In genomic region chr10:12558810-12559209, GRCm38 (mm10) we compare ENCODE assay signal across 28 mouse cellular contexts.
DNase-seq lines count a peak whose midpoint lies in the region; ATAC-seq lines count a peak whose summit lies in the region.
"Had no signal": no experiment of that assay in that cellular context is flagged by ENCODE, and none has a peak within 500 bp of the region (broad histone marks: within the 10 kb centered on the region; RNA-seq: fewer than 3 reads in every experiment).

No protein-coding gene starts in this region.

- H3K36me3 ChIP-seq in megakaryocyte, embryonic 14.5 days (replicated peaks; ENCODE audit: low read length), result peaks cover 7% of the 10 kb centered on the region
- H3K36me3 ChIP-seq: embryonic facial prominence, embryonic 13.5 days; embryonic facial prominence, embryonic 15.5 days; forebrain, embryonic 10.5 days; forebrain, embryonic 12.5 days had no signal

- H3K4me3 ChIP-seq in megakaryocyte, embryonic 14.5 days (replicated peaks), result peak overlapping the region; percentile 50
- H3K4me3 ChIP-seq: embryonic facial prominence, embryonic 13.5 days; embryonic facial prominence, embryonic 15.5 days; erythroblast, embryonic 14.5 days; forebrain, embryonic 10.5 days; forebrain, embryonic 12.5 days had no signal

- no peak for DNase-seq in left cerebral cortex, postnatal 36 days (ENCODE audit: low spot score in 2 of 2)
- no peak for DNase-seq in embryo, embryonic 10.5 days (ENCODE audit: low spot score)
- DNase-seq: adrenal gland, adult 8-10 months; adrenal gland, postnatal 14 days; adrenal gland, postnatal 36 days; B cell, adult 2 months; cerebellum, adult 11-12 months; cerebellum, adult 2 months; cerebellum, adult 9-11 months; cerebellum, postnatal 14 days; cerebellum, postnatal 36 days; embryo, embryonic 11 days had no signal

- H3K4me1 ChIP-seq in megakaryocyte, embryonic 14.5 days, result peaks cover 81% of the 10 kb centered on the region
- H3K4me1 ChIP-seq: embryonic facial prominence, embryonic 13.5 days; embryonic facial prominence, embryonic 15.5 days had no signal

- no peak for ATAC-seq in megakaryocyte, adult 5-6 weeks (ENCODE audit: poor library complexity, severe bottlenecking)
- peak; percentile 66 for ATAC-seq in common myeloid progenitor, adult 5-6 weeks (replicated peaks; ENCODE audit: low read depth, poor library complexity, severe bottlenecking)
- peak; percentile 11; the same call in 1 of the 2 replicates for ATAC-seq in megakaryocyte progenitor cell, adult 5-6 weeks (replicated peaks; ENCODE audit: poor library complexity)
- ATAC-seq: activated CD4-positive, CD25-positive, alpha-beta regulatory T cell, adult 4 months; CD4-positive, CD25-positive, alpha-beta regulatory T cell, adult 4 months; forebrain, embryonic 14.5 days; forebrain, embryonic 16.5 days; Patski had no signal

- no peaks in the 10 kb centered on the region for H3K27me3 ChIP-seq in megakaryocyte, embryonic 14.5 days (replicated peaks)
- H3K27me3 ChIP-seq: CH12.LX; embryonic facial prominence, embryonic 13.5 days; embryonic facial prominence, embryonic 15.5 days; forebrain, embryonic 12.5 days; Patski had no signal

- H3K9me3 ChIP-seq in megakaryocyte, embryonic 14.5 days, result no peaks in the 10 kb centered on the region
- H3K9me3 ChIP-seq: embryonic facial prominence, embryonic 13.5 days; embryonic facial prominence, embryonic 15.5 days; forebrain, embryonic 10.5 days; forebrain, embryonic 12.5 days; G1E had no signal

- intact Hi-C loops in left cerebral cortex, postnatal 36 days (cut with DNase I), result no loop called here
